Mouse (Mus musculus) heart, adult 9 months (tissue): ENCODE measurements around the gene Map3k9.

Source experiments
- DNase-seq, 2 experiments: peaks; one replicate each; pipeline ENCODE4 v3.0.0; 2022; ENCODE audit warnings: low spot score in 2 of 2

The Map3k9 gene

DNA sequence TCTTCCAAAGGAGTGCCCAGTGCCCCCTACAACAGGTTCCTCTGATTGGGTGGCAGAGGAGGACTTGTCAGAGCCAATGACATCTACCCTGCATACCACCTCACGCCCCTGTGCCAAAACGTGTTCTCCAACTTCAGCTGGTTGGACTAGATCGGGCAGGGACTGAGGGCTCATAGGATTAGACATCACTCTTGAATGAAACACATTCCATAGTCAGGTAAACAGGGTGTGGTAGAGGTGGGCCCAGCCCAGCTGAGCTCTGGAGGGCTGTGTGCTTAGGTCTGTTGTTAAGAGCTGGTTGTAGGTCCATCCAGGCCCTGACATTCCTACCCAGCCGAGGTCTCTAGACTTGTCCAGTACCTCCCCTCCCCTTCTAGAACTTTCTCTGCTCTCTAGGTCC is 68.4 kb downstream of the Map3k9 start:
- DNase-seq: no peak

DNA sequence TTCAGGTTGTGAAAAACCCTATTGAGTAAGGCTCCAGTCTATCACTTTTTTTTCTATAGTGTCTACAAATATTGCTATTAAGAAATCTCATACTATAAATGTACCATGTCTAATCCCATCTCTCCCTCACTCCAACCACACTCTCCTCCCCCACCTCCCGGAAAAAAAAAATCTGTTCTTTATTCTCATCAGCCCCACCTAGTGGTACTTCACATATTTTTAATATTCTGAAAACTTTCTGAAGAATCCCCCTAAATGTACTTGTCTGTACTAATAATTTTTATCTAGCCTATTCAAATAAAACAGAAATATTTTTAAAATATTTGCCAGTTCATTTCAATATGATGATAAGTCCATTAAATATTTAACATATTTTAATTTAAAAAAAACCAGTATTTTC is 78.1 kb downstream of the Map3k9 start:
- DNase-seq: no peak

DNA sequence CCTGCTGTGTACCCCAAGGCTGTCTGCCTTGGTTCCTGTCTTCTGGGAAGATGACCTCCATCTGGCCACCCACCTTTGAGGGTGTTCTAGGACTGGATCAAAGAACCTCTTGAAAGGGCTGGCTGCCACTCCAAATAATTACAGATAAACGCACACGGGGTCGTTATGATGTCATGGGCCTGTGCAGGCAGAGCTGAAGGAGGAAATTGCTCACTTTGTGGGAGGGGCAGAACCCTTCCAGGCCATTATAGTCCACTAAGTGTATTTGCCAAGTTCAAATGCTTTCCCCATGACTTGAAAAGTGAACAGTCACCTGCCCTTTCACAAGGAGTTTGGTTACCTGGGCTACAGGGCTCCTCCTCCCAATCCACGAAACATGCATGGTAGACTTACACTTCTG is 83.0 kb downstream of the Map3k9 start:
- no peak for DNase-seq

DNA sequence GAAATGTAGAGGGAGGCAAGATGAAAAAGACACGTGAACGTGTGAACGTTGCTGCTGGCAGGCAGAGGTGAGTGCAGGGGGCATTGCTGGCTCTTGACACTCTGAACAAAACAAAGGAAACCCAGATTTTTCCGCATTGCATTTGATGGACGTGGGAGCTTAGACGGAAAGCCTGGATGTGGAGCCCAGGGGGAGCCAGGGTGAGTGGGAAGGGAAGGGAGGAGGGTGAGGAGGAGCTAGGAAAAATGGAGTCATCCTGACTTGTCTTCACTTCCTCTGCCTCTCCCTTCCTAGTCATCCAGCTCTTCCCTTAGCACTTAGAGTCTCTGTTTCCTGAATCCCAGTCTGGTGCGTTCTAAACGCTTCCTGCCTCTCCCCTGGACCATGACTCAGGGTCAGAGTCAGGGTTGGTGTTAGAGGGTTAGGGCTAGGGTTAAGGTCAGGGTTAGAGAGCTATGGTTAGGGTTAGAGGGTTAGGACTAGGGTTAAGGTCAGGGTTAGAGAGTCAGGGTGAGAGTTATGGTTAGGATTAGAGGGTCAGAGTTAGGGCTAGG is 89.7 kb downstream of the Map3k9 start:
- DNase-seq: peak; percentile 27 to 41

DNA sequence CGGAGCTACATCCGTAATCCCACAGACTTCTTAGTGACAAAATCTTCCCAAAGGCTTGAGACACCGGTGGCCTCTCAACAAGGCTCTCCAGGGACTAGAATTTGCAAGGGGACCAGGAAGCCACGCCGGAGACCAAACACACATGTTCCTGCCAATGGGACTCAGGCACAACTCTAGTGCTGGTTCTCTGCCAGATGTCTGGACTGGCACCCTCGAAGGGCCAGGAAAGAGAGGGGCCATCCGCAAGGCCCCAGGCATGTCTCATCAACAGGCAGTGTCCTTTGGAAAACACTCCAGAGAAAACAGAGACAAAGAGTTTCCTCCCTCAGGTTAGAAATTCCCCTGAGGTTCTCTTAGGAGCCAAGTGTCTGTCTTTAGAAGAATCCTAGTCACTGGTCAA is 90.2 kb downstream of the Map3k9 start:
- peak in 1 of 2 experiments; percentile 6 for DNase-seq

DNA sequence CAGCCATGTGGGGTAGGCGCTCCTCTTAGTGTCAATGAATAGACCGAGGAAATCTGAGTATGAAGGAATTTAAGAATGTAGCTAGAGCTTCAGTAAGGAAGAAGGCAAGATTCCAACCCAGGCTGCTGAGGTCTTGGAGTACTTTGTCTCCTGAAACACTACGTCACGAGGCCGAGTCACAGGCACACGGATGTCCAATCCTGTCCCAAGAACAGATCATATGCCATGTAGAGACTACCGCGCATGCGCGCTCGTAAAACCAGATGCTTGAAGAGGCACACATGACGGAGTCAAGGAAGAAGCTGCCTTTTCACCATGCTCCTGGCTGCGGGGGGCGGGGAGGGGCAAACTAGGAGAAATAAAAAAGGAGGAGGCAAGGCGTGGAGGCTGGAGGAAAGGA is 90.9 kb downstream of the Map3k9 start:
- DNase-seq: no peak

DNA sequence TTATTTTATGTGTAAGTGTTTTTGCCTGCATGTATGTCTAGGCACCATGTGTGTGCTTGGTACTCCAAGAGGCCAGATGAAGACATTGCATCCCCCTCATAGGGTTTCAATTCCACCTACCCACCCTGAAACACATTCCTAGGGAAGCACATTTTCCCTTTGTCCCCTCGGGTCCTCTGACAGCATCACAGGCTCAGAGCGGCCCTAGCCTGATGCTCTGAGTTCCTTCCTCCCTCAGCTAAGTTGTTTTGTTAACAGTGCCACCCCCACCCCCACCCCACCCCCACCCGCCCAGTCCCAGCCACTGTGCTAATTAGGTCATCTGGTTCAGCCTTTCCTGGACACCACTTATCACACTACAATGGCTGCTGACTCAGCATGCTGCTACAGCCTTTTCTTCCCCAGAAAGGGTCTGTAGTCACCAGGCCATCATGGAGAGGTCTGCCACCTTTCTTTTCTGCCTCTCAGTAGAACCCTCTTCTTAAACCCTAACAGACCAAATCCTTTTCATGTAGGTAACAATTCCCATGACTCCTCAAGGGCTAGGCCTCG is 91.4 kb downstream of the Map3k9 start:
- no peak for DNase-seq

DNA sequence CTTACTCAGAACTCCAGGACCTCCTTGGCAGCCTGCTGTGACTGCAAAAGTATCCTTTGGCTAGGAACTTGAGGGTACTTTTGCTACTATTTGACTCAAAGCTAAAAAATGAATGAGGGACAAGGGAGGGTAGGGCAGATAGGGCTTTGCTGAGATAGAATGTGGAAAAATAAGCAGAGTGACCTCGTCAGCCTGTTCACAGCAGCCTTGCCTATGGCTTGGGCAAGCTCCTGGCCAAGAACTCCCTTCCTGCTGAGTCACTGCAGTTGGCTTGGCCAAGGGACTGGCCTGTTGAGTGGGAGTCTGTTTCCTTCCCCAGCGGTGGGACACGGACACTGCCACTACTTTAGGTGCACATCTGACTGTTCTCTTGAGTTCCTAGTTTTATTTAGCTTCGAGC is 92.4 kb downstream of the Map3k9 start:
- DNase-seq: peak; percentile 47 to 49

DNA sequence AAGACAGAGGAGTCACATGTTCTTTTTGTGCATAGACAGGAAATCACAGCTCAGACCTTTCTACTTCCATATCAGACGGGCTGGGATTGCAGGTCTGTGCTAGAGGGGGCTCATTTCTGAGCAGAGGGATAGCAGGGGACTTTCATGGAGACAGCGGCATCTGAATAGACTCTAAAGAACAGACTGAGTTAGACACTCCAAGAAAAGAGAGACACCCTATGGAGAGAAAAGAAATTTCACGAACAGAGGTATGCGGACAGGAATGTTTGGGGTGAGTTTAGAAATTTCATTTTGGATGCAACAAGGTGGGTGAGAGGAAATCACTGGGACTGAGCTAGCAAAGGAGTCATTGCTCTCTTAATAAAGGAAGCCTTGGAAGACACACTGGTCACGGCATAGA is 93.1 kb downstream of the Map3k9 start:
- no peak for DNase-seq

DNA sequence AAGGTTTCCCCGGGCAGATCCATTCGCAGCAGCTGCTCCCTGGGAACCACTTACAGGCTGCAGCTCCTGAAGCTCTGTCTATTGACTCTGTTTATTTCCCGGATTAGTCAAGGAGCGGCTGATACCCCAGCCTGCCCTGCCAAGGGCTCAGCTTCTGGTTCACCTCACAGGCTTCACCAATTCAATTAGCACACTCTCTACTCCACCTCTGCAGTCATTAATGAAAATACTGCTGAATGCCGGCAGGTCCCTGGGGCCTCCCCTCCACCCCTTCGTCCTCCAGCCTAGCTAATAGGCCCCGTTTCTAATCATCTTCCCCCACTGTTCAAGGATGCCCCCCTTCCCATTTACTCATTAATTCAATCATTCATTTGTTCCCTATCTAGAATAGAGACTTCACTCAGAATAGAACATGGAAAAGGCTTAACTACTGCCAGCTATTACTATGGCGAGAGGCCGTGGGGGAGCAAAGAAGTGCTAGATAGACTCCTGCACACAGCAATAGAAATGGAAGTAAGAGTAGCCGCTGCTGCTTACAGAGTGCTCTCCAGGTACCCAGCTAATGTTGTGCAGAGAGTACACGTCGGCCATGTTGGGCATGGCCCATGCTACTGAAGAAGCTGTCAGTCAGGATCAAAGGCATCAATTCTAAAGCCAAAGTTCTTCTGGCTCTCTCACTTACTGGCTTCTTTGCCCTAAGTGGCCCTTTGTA is 94.4 kb downstream of the Map3k9 start:
- DNase-seq: no peak

DNA sequence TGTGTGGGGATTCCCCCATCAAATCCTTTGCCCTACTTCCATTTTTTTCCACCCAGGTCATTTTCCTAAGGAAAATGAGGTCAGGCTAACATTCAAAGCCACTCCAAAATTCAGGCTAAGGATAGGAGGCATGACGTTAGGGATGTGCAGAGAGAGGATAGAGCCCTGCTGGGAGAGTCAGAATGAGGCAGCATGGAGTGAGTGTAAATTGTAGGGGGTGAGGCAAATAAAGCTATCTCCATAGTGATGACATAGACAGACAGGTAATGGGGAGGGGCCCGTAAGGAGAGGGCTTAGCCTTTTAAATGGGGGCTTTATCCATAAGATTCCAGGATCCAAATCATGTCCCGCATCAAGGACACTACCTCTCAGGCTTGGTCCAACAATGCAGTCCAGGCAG is 95.0 kb downstream of the Map3k9 start:
- DNase-seq: no peak

DNA sequence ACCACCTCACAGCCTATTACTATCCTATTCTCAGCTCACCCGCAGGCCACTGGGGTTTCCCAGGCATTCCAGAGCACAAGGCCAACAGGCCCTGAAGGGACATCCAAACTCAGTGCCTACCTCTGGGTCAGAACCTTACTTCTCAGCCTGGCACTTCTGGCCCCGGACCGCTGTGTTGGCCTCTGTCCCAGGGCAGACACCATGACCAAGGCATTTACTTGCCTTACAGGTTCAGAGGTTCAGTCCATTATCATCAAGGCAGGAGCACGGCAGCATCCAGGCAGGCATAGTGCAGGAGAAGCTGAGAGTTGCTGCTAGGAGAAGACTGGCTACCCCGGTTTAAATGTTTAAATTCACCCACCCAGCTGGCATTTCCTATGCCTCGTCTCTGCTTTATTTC is 96.9 kb downstream of the Map3k9 start:
- DNase-seq: no peak

DNA sequence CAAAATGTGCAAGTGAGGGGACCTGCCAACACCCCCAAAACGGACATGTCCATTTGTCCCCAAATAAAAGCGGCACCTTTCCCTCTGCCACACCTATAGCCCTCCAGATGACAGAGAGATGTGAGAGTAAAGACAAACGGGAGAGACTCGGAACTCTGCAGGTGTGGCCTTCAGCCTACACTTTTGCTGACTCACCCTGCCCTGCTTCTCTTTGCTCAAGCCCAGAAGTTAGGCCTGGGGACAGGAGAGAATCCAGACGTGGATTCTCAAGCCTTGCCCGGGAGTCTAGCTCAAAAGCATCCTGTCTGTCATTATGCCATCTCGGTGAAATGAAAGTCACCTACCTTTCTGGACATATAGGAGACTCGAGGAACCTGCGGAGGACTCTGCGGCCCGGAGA is 97.6 kb downstream of the Map3k9 start:
- no peak for DNase-seq

DNA sequence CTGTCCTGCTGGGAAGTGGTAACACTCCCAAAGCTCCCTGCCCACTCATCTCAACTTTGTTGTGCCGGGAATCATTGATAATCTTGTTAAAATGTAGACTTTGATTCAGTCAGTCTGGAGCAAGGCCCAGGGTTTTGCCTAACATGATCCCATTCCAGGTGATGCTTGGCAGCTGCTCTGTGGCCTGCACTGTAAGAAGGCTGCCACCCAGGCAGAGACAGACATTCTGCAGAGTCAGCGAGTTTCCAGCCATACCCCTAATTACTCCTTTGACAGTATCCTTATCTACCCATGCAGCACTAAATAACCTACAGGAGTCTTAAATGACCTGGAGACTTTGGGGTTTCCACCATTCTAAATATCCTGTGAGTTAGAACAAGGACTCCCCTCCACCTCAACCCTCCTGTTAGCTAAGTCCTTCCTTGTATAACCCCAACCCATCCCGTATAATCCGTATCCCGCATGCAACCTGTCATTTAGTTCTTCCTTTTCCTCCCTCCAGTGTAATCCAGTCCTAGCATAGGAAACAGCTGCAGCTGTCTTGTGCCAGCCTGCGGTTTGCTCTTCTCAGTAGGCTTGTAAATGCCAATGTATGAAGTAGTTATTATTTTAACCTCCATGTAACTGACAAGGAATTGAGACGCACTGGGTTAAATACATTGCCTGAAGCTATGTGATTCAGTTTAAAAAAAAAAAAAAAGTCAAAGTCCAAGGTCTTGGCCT is 101.0 kb downstream of the Map3k9 start:
- DNase-seq: no peak

DNA sequence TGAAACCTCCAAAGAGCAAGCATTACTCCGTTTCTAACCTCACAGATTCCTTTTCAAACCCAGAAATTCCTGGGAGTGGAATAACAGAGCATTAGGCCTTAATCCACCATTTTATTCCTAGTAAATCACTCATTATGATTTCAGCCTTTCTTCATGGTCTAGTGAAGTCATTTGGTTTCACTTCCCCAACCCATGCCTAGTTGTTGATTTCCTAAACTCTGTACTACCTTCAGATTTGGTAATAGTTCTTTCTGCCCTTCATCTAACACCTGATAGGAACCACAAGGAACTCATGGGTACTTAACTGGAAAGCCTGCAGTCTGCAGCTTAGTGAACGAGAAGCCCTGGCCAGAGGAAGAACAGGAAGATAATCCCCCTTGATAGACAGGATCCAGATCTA is 105.4 kb downstream of the Map3k9 start:
- DNase-seq: no peak
